Mouse (Mus musculus) heart, adult 2 months (tissue): ENCODE measurements around the gene Foxp1.

Experiments
- CTCF ChIP-seq: fragments of 200-600 bp; IDR thresholded peaks from 2 replicates; pipeline ENCODE4 v1.8.1; 2022; ENCODE audit warnings: antibody characterized with exemption, mild to moderate bottlenecking, moderate library complexity
- EP300 ChIP-seq: fragments of 200-500 bp; IDR thresholded peaks from 2 replicates; pipeline ENCODE4 v1.6.1; 2011; ENCODE audit warnings: low read depth, low read length, control low read depth; ENCODE audit not compliant: insufficient read depth
- POLR2A ChIP-seq: fragments of 200-500 bp; IDR thresholded peaks from 2 replicates; pipeline ENCODE4 v1.6.1; 2011; ENCODE audit warnings: mild to moderate bottlenecking, low read depth, low read length, control low read depth; ENCODE audit not compliant: insufficient read depth

DNA sequence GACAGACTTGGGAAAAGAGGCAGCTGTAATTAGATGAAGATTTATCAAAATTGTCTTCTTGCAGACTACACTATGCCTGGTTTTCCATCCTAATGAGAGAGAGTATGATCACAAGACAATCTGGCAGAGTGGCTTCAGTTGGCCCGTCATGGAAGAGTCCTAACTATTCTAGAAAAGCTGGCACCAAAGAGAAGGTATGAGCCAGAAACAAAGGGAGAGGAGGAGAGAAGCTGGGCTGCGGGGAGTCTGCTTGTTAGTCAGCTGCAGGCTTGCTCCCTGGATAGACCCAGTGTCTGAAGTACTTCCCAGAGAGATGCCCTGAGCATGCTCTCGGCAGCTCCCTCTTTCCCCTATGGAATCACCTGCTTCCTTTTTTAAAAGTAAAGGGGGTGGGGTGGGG, 586.1 kb downstream of the Foxp1 start:
- TF ChIP-seq EP300 (no peak), POLR2A (no peak), CTCF (no peak)
